Mouse (Mus musculus): Measurements from ENCODE around the gene Adamtsl4. TPM values are rescaled to one million over a fixed set of nuclear protein-coding genes. Genes with fewer than 3 reads are reported as not detected.

The Adamtsl4 gene
- polyA plus RNA-seq, 1 experiment = 4.1 TPM

- WGBS = 64% methylated on average over 11 of the region's 11 CpGs
- H3K4me3 ChIP-seq (ENCODE audit: control insufficient read depth, insufficient read depth, low read length) = no peak overlapping the region
- no peaks in the 10 kb centered on the region for H3K27me3 ChIP-seq (ENCODE audit: control insufficient read depth, insufficient read depth, low read length)
- no peaks in the 10 kb centered on the region for H3K36me3 ChIP-seq (ENCODE audit: control insufficient read depth, insufficient read depth, low read length)
- TF ChIP-seq POLR2A (IDR thresholded peaks at IDR 0.05; ENCODE audit: control insufficient read depth, extremely low read depth, insufficient read depth, low read length, poor library complexity) (no peak), CTCF (IDR thresholded peaks at IDR 0.05; ENCODE audit: borderline replicate concordance, control insufficient read depth, extremely low read depth, insufficient read depth, low read length, poor library complexity) (no peak)
- no peak for DNase-seq
- H3K4me1 ChIP-seq (replicated peaks; ENCODE audit: control insufficient read depth, insufficient read depth, low read length) = peaks cover 15% of the 10 kb centered on the region
- H3K27ac ChIP-seq (ENCODE audit: control insufficient read depth, insufficient read depth, low read length) = no peak overlapping the region
Measured at GRCm38 (mm10) chr3:95653473-95654034, 34.2 kb downstream of the Adamtsl4 start.

- no peaks in the 10 kb centered on the region for H3K36me3 ChIP-seq (ENCODE audit: control insufficient read depth, insufficient read depth, low read length)
- 80% methylated on average over 6 of the region's 6 CpGs for WGBS
- H3K27ac ChIP-seq (ENCODE audit: control insufficient read depth, insufficient read depth, low read length) = no peak overlapping the region
- H3K27me3 ChIP-seq (ENCODE audit: control insufficient read depth, insufficient read depth, low read length) = no peaks in the 10 kb centered on the region
- no peak overlapping the region for H3K4me3 ChIP-seq (ENCODE audit: control insufficient read depth, insufficient read depth, low read length)
- H3K4me1 ChIP-seq (replicated peaks; ENCODE audit: control insufficient read depth, insufficient read depth, low read length) = peaks cover 15% of the 10 kb centered on the region
- no peak for TF ChIP-seq CTCF (IDR thresholded peaks at IDR 0.05; ENCODE audit: borderline replicate concordance, control insufficient read depth, extremely low read depth, insufficient read depth, low read length, poor library complexity)
- TF ChIP-seq POLR2A (IDR thresholded peaks at IDR 0.05; ENCODE audit: control insufficient read depth, extremely low read depth, insufficient read depth, low read length, poor library complexity) = no peak
- DNase-seq = no peak
Measured at GRCm38 (mm10) chr3:95652871-95653270, 34.8 kb downstream of the Adamtsl4 start.

DNA sequence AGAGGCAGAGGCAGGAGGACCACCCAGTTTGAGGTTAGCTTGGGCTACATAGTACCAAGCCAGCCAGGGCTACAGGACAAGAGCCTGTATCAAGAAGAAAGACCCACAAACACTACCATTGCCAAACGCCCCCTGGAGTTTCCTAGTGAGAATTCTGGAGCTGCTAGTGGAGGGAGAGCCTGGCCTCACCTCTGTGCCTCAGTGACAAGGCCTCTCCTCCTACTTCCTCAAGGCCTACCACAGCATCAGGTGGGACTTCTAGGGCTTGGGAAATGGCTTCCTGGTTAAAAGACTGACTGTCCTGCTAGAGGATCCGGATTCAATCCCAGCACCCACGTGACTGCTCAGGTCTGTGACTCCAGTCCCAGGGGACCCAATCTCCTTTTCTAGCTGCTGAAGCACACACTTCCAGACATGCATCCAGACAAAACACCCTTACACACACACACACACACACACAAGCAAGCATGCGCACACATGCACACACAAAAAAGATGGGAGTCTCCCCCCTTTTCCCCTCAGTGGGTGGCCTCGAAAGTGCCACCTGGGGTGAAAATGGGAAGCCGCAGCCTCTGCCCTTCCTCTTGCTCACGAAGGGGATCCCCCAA lies 35.4 kb downstream of the Adamtsl4 start:
- WGBS = 51% methylated on average over 7 of the region's 7 CpGs
- H3K36me3 ChIP-seq (ENCODE audit: control insufficient read depth, insufficient read depth, low read length) = no peaks in the 10 kb centered on the region
- no peak overlapping the region; the same call in 1 of the 2 replicates for H3K27ac ChIP-seq (ENCODE audit: control insufficient read depth, insufficient read depth, low read length)

GRCm38 (mm10) chr3:95651391-95652203 lies 36.1 kb downstream of the Adamtsl4 start:
- H3K4me1 ChIP-seq (replicated peaks; ENCODE audit: control insufficient read depth, insufficient read depth, low read length) = peaks cover 13% of the 10 kb centered on the region
- no peak overlapping the region; the same call in 1 of the 2 replicates for H3K27ac ChIP-seq (ENCODE audit: control insufficient read depth, insufficient read depth, low read length)
- no peaks in the 10 kb centered on the region for H3K36me3 ChIP-seq (ENCODE audit: control insufficient read depth, insufficient read depth, low read length)
- WGBS = 91% methylated on average over 16 of the region's 16 CpGs
- DNase-seq = no peak
- no peak for TF ChIP-seq POLR2A (IDR thresholded peaks at IDR 0.05; ENCODE audit: control insufficient read depth, extremely low read depth, insufficient read depth, low read length, poor library complexity)
- H3K27me3 ChIP-seq (ENCODE audit: control insufficient read depth, insufficient read depth, low read length) = no peaks in the 10 kb centered on the region
- H3K4me3 ChIP-seq (ENCODE audit: control insufficient read depth, insufficient read depth, low read length) = no peak overlapping the region

More for the DNA sequence above, 35.4 kb downstream of the Adamtsl4 start:
- Histone ChIP-seq H3K4me3 (ENCODE audit: control insufficient read depth, insufficient read depth, low read length) (no peak overlapping the region), H3K4me1 (replicated peaks; ENCODE audit: control insufficient read depth, insufficient read depth, low read length) (peaks cover 15% of the 10 kb centered on the region), H3K27me3 (ENCODE audit: control insufficient read depth, insufficient read depth, low read length) (no peaks in the 10 kb centered on the region)
- DNase-seq = no peak
- TF ChIP-seq POLR2A (IDR thresholded peaks at IDR 0.05; ENCODE audit: control insufficient read depth, extremely low read depth, insufficient read depth, low read length, poor library complexity) (no peak), CTCF (IDR thresholded peaks at IDR 0.05; ENCODE audit: borderline replicate concordance, control insufficient read depth, extremely low read depth, insufficient read depth, low read length, poor library complexity) (no peak)

DNA sequence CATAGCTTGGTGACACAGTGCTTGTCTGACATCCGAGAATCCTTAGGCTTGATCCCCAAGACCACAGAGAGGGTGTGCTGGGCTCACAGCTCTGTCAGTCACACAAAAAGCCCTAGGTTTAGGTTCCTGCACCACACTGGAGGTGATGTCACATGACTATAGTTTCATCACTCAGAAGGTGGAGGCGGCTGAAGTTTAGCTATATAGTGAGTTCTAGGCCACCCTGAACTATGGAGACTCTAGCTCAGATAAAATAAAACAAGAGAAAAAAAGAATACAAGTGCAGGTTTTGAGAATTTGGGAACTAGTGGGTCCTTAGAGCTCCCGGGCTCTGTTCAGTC lies 36.7 kb downstream of the Adamtsl4 start:
- Histone ChIP-seq H3K27me3 (ENCODE audit: control insufficient read depth, insufficient read depth, low read length) (no peaks in the 10 kb centered on the region), H3K27ac (ENCODE audit: control insufficient read depth, insufficient read depth, low read length) (peak overlapping the region; percentile 52; the same call in 1 of the 2 replicates), H3K36me3 (ENCODE audit: control insufficient read depth, insufficient read depth, low read length) (no peaks in the 10 kb centered on the region), H3K4me3 (ENCODE audit: control insufficient read depth, insufficient read depth, low read length) (no peak overlapping the region), H3K4me1 (replicated peaks; ENCODE audit: control insufficient read depth, insufficient read depth, low read length) (peaks cover 13% of the 10 kb centered on the region)
- TF ChIP-seq CTCF (IDR thresholded peaks at IDR 0.05; ENCODE audit: borderline replicate concordance, control insufficient read depth, extremely low read depth, insufficient read depth, low read length, poor library complexity) = no peak
- TF ChIP-seq POLR2A (IDR thresholded peaks at IDR 0.05; ENCODE audit: control insufficient read depth, extremely low read depth, insufficient read depth, low read length, poor library complexity) = no peak
- 91% methylated on average over 3 of the region's 3 CpGs for WGBS
- no peak for DNase-seq

- 62% methylated on average over 6 of the region's 6 CpGs for WGBS
- no peaks in the 10 kb centered on the region for H3K36me3 ChIP-seq (ENCODE audit: control insufficient read depth, insufficient read depth, low read length)
- H3K4me3 ChIP-seq (ENCODE audit: control insufficient read depth, insufficient read depth, low read length) = no peak overlapping the region
- TF ChIP-seq CTCF (IDR thresholded peaks at IDR 0.05; ENCODE audit: borderline replicate concordance, control insufficient read depth, extremely low read depth, insufficient read depth, low read length, poor library complexity) (no peak), POLR2A (IDR thresholded peaks at IDR 0.05; ENCODE audit: control insufficient read depth, extremely low read depth, insufficient read depth, low read length, poor library complexity) (no peak)
- DNase-seq = no peak
- no peaks in the 10 kb centered on the region for H3K27me3 ChIP-seq (ENCODE audit: control insufficient read depth, insufficient read depth, low read length)
- H3K4me1 ChIP-seq (replicated peaks; ENCODE audit: control insufficient read depth, insufficient read depth, low read length) = peaks cover 14% of the 10 kb centered on the region
- peak overlapping the region; percentile 67; the same call in 1 of the 2 replicates for H3K27ac ChIP-seq (ENCODE audit: control insufficient read depth, insufficient read depth, low read length)
Measured at GRCm38 (mm10) chr3:95650276-95651032, 37.3 kb downstream of the Adamtsl4 start.

Data from thymus, adult 2 months (tissue).